Mouse (Mus musculus) left cerebral cortex, postnatal 25 days (tissue): ENCODE data around the gene Dnah2. TPM values are rescaled to one million over a fixed set of nuclear protein-coding genes. Genes with fewer than 3 reads are reported as not detected.
"Not testable (repeated sequence)": the region's sequence is repeated elsewhere in the genome, so short reads cannot be mapped to it uniquely, and the experiment has no call there.

Source experiments
- DNase-seq, 2 experiments: peaks; one replicate each; pipeline ENCODE4 v3.0.0; 2022; ENCODE audit warnings: low spot score in 2 of 2, mixed read lengths in 1 of 2
- intact Hi-C: fragments of 180-260 bp; cut with DNase I; formaldehyde crosslinking; loops from one replicate; pipeline ENCODE4 v1.15.1; 2025
- total RNA-seq, 2 experiments: library from RNA; stranded (reverse); gene quantifications; 2 replicates each; pipeline ENCODE4 v1.2.3; 2021

The Dnah2 gene
- total RNA-seq, 2 experiments from 2014 or later = 3.0 to 3.6 TPM

DNA sequence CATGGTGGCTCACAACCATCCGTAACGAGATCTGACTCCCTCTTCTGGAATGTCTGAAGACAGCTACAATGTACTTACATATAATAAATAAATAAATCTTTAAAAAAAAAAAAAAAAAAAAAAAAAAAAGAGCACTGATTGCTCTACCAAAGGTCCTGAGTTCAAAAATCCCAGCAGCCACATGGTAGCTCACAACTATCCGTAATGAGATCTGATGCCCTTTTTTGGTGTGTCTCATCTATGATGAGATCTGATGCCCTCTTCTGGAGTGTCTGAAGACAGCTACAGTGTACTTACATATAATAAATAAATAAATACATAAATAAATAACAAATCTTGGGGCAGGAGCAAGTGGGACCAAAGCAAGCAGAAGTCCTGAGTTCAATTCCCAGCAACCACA, 7.2 kb downstream of the Dnah2 start:
- not testable (repeated sequence) for DNase-seq

DNA sequence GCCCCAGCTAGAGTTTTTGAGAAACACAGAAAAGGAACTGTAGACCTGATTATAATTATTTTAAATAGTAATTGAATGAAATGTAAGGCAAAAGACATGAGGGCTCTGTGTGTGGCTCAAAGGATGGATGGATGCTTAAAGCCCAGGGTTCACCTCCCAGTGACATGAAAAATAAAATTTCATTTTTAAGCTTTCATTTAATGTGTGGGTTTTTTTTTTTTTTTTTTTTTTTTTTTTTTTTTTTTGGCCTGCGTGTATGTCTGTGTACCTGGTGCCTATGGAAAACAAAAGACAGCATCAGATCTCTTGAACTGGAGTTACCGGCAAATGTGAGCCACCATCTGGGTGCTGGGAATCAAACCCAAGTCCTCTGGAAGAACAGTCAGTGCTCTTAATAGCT, 8.2 kb downstream of the Dnah2 start:
- intact Hi-C loops = no loop called here
- DNase-seq = no peak

More for the DNA sequence above, 7.2 kb downstream of the Dnah2 start:
- intact Hi-C loops = not testable (repeated sequence)

DNA sequence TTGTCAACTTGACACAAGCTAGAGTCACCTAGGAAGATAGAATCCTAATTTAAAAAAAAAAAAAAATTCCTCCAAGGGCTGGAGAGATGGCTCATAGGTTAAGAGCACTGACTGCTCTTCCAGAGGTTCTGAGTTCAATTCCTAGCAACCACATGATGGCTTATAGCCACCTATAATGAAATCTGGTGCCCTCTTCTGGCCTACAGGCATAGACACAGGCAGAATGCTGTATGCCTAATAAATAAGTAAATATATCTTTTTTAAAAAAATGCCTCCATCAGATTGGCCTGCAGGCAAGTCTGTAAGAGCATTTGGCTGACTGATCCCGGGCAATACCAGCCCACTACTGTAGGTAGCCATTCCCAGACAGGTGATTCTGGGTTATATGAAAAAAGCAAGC, 13.9 kb downstream of the Dnah2 start:
- intact Hi-C loops = loop anchor here (5.0 kb wide), 1 partner anchor 42 kb away; no protein-coding TSS in a partner anchor
- no peak for DNase-seq

DNA sequence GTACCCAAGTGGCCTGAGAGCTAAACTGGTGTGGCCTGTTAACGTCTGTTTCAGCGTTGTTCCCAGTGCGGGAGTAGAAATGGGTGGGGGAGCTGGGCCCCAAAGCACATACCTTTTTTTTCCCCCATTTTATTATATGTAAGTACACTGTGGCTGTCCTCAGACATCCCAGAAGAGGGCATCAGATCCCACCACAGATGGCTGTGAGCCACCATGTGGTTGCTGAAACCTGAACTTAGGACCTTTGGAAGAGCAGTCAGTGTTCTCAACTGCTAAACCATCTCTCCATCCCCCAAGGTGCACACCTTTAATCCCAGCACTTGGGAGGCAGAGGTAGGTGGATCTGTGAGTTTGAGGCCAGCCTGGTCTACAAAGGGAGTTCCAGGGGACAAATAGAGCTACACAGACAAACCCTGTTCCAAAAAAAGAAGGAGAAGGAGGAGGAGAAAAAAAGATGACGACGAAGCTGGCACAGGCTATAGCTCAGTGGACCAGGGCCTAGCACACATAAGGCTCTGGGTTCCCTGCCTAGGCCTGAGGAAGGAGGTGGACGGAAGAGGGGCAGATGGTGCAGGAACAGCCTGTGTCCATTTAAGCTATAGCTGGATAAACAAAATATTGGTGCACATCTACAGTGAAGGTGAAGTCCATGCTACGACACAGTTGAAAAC, 16.3 kb downstream of the Dnah2 start:
- intact Hi-C loops = loop anchor here (5.0 kb wide), 1 partner anchor 45 kb away; no protein-coding TSS in a partner anchor
- DNase-seq = no peak

DNA sequence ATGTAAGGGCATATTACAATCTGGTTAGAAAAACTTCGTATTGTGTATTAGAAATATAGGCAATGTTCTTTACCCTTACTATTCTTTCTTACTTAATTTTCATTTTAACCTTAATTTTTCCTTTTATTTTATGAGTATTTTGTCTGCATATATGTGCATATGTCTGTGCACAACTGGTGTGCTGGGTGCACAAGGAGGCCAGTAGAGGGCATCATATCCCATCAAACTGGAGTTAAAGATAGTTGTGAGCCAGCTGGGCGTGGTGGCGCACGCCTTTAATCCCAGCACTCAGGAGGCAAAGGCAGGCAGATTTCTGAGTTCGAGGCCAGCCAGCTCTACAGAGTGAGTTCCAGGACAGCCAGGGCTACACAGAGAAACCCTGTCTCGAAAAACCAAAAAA, 18.2 kb downstream of the Dnah2 start:
- intact Hi-C loops = loop anchor here (5.0 kb wide), 1 partner anchor 47 kb away; no protein-coding TSS in a partner anchor
- not testable (repeated sequence) for DNase-seq

DNA sequence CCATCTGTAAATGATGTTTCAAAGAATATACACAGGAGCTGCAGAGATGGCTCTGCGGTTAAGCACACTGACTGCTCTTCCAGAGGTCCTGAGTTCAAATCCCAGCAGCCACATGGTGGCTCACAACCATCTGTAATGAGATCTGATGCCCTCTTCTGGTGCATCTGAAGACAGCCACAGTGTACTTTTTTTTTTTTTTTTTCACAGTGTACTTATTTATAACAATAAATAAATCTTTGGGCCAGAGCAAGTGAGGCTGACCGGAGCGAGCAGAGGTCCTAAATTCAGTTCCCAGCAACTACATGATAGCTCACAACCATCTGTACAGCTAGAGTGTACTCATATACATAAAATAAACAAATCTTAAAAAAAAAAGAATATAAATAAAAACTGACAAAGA, 18.6 kb downstream of the Dnah2 start:
- DNase-seq = not testable (repeated sequence)
- intact Hi-C loops = loop anchor here (5.0 kb wide), 1 partner anchor 47 kb away; no protein-coding TSS in a partner anchor

DNA sequence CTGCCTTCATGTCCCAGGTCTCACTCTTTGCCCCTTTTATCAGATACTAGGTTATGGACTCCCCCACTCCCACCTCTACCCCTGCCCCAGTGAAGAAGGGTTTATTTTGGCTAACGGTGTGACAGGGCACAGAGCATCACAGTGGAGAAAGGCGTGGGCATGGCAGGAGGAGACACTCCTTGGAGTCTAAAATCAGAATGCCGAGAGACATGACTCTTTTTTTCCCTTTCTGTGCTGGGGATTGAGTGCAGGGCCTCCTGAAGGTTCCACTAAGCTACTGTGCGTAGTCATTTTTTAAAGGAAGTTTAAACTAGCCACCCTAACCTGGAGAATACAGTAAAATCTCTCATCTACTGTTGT, 20.9 kb downstream of the Dnah2 start:
- DNase-seq = no peak
- intact Hi-C loops = no loop called here

DNA sequence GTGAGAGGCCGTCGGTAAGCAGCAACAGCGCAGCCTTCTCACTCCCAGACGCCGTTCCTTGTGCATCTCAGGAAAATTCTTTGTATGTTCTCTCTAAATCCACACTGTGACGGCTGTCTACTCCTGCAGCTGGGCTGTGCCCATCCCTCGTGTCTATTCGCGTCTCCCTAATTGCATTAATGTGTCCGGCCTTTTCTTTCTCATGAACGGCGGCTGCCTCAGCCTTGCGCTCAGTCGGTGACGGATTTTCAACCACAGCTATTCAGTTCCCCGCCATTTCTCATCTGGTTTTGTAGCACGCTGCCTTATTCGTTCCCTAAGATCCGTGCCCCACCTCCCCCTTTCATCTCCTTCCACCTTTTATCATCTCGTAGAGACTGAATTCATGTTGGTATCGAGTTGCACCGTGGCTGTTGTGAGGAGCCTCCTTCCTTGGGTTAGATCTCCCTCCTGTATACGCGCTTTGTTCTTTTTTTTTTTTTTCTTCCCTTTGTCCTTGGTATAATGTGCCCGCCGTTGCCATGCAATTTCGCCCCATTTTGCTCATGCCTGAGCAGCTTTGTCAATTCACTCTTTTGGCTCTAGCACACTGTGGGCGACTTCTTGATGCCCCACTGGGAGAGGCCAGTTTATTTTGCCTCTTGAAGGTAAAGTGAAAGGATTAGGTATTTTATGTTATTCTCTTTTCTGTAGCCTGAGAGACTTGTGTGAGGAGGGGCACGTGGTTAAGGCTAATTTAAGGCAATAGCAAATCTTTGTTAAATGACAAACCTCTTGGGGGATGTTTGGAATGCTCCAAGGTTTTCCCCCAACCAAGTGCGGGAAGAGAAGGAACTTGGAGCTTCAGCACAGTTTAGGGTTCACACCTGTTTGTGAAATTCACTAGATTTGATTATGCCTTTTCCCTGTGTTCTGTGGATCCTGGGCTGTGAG, 21.5 kb downstream of the Dnah2 start:
- intact Hi-C loops = no loop called here

DNA sequence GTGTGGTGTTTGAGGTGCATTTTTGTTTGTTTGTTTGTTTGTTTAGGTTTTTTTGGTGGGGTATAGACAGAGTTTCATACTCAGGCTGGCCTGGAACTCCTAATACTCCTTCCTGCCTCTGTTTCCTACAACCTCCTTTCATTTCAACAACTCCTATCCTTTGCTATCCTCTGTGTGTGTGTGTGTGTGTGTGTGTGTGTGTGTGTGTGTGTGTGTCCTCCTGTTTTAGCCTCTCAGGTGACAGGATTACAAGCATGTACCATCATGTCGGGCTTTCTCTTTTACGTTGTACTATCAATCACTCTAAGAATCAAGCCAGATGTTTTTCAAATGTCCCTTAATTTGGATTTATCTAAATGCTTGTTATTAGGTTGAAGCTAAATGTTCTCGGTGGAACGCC, 22.3 kb downstream of the Dnah2 start:
- no peak for DNase-seq
- intact Hi-C loops = no loop called here

More for the DNA sequence above, 21.5 kb downstream of the Dnah2 start:
- peak in 1 of 2 experiments; percentile 45 for DNase-seq

DNA sequence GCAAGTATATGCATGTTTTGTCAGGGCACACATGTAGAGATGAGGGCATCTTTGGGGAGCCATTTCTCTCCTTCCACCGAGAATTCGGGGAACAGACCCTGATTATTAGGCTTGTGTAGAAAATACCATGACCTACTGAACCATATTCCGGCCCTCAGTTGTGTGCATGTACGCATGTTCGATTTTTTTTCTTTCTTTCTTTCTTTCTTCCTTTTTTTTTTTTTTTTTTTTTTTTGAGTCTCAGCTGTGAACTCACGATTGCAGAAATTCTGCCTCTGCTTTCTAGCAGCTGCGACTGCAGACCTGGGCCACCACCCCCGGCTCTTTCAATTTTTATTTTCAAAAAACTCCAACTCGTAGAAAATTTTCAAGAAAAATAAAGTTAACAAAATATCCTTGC, 23.2 kb downstream of the Dnah2 start:
- intact Hi-C loops = no loop called here
- DNase-seq = no peak

DNA sequence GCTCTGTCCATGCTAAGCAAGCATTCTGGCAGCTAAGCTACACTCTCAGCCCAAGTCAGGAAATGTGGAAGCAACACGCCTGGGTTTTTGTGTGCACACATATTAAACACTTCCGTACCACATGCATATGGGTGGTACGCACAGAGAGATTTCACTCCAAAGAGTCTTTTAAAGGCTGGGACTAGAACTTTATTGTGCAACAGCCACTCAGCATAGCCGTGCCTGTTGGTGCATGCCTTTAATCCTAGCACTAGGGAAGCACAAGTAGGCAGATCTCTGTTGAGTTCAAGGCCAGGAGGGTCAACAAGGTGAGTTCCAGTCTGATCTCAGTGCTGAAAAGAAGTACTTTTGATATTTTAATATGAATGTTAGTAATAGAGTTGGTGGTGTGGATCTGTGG, 25.3 kb downstream of the Dnah2 start:
- intact Hi-C loops = no loop called here
- no peak for DNase-seq

DNA sequence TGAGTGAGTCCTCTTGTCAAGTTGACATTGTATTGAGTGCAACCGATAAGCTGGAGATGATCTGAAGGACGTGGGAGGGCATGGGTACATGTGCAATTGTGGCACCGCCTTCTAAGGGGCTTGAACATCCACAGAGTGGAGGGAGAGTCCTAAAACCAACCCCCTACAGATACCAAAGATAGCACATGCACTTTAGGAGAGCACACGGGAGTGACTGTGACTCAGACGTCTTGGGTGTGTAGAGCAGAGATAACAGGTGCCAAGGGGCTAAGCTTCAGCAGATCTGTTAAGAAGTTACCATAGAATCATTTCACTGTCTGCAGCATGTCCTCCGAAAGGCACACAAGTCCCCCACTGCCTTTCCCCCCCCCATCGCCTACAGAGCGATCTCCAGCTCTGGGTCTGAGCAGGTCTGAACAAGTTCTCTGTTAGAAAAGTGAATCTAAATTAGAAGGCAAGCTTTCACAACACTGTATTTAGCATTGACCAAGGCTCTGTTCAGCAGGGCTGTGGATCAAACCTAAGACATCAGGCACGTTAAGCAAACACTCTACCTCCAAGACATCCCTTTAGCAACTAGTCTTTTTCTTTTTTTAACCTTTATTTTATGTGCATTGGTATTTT, 27.3 kb downstream of the Dnah2 start:
- intact Hi-C loops = no loop called here
- peak in 1 of 2 experiments; percentile 24 for DNase-seq

DNA sequence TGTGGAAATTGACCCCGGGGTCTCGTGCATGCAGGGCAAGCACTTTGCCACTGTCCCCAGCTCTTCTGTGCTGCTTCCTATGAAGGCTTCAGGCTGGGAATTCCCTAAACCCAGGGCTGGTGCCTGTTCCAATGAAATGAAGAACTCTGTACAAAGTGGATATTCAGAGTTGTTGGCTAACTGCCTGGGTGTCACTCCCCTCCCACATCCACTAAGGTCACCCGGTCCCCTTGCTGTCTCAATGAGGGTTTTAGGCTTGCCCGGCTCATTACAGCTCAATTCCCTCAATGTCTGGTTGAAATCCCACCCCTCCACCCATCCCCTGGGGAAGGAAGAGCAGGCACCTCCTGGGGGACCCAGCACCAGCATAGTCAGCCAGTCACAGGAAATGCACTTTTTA, 28.9 kb downstream of the Dnah2 start:
- intact Hi-C loops = no loop called here
- DNase-seq = no peak

DNA sequence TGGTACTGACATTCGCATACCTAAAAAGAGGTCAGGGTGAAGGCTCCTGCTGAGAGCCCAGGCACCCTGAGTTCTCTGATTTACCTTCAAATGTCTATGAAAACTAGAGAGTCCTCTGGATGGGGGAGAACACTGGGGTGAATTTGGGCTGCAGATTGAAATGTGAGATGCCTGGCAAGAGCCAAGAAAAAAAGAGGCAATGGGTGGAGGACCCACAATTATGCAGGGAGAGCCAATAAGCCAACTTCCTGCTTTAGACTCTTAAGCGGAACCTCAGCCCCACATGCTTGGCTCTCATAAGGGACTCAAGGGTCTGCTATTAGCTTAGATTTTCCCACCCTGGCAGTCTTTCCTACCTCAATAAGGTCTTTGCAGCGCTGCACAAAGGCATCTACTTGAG, 32.2 kb downstream of the Dnah2 start:
- intact Hi-C loops = no loop called here

DNA sequence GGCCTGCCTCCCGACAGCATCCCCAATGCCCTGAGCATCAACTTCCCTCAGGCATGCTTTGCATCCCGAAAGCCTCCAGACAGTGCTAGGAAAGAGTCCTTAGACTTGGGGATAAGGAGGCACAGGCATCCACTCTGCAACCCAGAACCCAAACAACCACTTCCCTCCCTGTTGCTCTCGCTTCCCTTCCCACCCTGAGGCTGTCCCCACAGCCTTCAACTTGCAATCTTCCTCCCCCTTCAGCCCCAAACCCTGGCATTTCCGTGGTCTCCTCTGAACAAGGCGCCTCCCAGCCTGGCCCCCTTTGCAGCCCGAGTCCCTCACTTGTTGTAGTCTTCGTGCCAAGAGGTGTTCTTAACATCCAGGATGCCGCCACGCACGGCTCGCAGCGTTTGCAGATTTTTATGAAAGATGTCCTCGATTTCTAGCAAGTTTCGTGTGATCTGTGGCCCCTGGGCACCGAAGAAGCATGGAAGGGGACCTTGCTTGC, 32.7 kb downstream of the Dnah2 start:
- intact Hi-C loops = no loop called here
- DNase-seq = no peak

More for the DNA sequence above, 32.2 kb downstream of the Dnah2 start:
- DNase-seq = no peak

DNA sequence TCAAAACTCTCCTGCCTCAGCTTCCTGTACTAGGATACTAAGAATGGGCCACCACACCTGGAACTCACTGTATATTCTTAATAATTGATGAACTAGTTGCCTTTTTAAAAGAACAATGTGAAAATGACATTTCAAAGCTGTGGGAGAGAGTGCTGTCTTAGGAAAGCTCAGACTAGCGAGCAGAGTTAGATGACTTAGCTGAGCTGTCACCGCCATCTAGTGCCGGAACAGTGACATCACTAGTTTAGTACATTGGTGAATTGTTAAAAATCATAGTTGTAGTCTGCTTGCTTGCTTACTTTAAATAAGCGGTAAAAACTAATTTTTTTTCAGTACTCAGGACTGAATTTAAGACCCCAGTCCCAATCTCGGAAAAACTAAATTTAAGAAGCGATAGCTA, 35.1 kb downstream of the Dnah2 start:
- intact Hi-C loops = loop anchor here (1.0 to 5.0 kb wide), 4 partner anchors 113 to 322 kb away; no protein-coding TSS in a partner anchor
- peak; percentile 47 to 68 for DNase-seq

DNA sequence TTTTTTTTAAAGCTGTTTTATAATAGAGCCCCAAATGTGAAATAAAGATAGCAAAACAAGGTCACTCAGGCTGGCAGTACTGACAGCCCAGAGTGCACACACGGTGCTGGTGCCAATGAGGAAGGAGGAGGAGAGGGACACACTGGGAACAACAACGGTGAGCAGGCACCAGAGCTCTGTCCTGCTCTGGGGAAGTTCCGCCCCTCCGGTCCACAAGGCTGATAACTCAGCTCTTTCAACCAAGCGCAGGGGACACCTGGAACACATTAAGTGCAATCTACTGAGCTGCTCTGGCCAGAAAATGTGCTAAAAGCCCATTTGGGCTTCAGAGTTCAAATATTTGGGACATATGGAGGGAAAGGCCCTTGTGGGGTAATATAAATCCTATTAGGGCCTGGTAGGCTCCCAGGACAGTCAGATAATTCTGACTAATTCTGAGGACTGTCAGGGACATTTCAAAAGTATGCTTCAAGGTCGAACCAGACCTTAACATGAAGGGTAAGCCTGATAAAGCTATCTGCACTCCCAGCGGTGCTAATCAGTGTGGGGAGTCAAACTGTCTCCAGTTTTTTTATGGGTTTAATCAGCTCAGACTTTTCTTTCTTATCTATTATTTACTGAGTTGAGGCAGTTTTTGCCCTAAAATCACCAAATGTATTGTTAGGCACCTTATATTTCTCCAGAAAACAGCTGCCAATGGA, 38.0 kb downstream of the Dnah2 start:
- intact Hi-C loops = loop anchor here (5.0 kb wide), 3 partner anchors 239 to 319 kb away; no protein-coding TSS in a partner anchor
- DNase-seq = no peak

DNA sequence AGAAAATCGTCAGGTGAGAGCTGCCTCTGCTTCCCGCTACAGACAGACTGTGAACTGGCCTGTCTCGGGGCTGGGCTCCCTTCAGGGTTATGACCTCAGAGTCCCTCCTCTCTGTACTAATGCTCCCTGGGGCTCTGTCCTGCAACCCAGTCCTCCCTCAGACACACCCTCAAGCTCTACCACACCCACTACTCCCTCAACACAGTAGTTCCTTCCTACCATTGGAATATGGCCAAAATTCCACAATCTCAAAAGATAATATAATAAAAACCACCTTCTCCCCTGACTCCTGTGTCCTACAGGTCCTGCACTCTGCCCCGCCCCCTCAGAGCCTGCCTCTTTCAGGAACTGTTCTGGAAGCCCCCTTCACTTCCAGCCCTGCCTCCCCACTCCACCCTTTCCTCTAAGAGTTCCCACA, 45.0 kb downstream of the Dnah2 start:
- no peak for DNase-seq
- intact Hi-C loops = no loop called here

DNA sequence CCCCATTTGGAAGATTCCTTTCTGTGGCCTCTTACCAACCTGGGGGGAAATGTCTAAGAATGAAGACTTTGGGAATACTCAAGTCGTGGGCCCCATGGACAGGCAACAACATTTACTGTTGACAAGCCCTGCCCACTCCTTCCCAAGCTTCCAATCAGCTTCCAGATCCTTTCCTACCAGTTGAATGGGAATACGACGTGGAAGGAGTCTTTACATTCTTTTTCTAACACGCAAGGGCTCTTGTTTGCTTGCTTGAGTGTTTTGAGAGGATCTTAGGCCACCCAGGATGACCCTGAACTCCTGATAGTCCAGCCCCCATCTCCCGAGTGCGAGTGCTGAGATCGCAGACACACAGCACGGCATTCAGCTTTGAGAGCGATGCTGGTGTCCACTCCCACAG, 47.4 kb downstream of the Dnah2 start:
- intact Hi-C loops = no loop called here
- no peak for DNase-seq
